Mouse (Mus musculus) MEL (cell line): ENCODE measurements around the gene Cmtm7.

Experiments
- CTCF ChIP-seq, 3 experiments: IDR thresholded peaks in 2 of 3; conservative IDR thresholded peaks in 1 of 3; 2 replicates each; pipeline ENCODE4 v1.5.1; 2011 to 2012; ENCODE audit warnings: low read length in 3 of 3, low read depth in 2 of 3, mild to moderate bottlenecking in 2 of 3, improper control_type of control experiment in 1 of 3, inconsistent platforms in 1 of 3, mixed read lengths in 1 of 3, moderate library complexity in 1 of 3; ENCODE audit not compliant: control insufficient read depth in 1 of 3, insufficient read depth in 1 of 3, poor library complexity in 1 of 3, severe bottlenecking in 1 of 3
- E2F4 ChIP-seq: IDR thresholded peaks from 2 replicates; pipeline ENCODE4 v1.6.1; 2011; ENCODE audit warnings: low read depth, low read length, improper control_type of control experiment, borderline replicate concordance
- EP300 ChIP-seq, 2 experiments: IDR thresholded peaks; 2 replicates each; pipeline ENCODE4 v1.6.1; 2011; ENCODE audit warnings: improper control_type of control experiment in 2 of 2, low read length in 2 of 2, low read depth in 1 of 2, mild to moderate bottlenecking in 1 of 2
- MAX ChIP-seq: IDR thresholded peaks from 2 replicates; pipeline ENCODE4 v1.6.1; 2011; ENCODE audit warnings: low read length, improper control_type of control experiment
- MAZ ChIP-seq: IDR thresholded peaks from 2 replicates; pipeline ENCODE4 v1.6.1; 2012; ENCODE audit warnings: low read depth, mild to moderate bottlenecking, inconsistent platforms, low read length, improper control_type of control experiment
- TBP ChIP-seq: IDR thresholded peaks from 2 replicates; pipeline ENCODE4 v1.8.0; 2011; ENCODE audit warnings: low read depth, low read length, improper control_type of control experiment

- TF ChIP-seq MAX (no peak), E2F4 (no peak), TBP (no peak), MAZ (no peak), CTCF (IDR thresholded peaks at IDR 0.05 in 2 of 3, conservative IDR thresholded peaks at IDR 0.05 in 1 of 3; ENCODE audit: control insufficient read depth in 1 of 3, insufficient read depth in 1 of 3, low read depth in 2 of 3, low read length in 3 of 3, poor library complexity in 1 of 3, severe bottlenecking in 1 of 3) (no peak), EP300 (IDR thresholded peaks at IDR 0.05; ENCODE audit: low read depth in 1 of 2, low read length in 2 of 2) (no peak)
Observed at GRCm38 (mm10) chr9:114816121-114816520, 34.5 kb upstream of the Cmtm7 start.
